Mouse (Mus musculus) intestine, postnatal 0 days (tissue): ENCODE measurements at regions not wholly inside any gene's neighbourhood (a gene's known extent, or its start where the extent isn't known, plus 50 kb on each side); places are given as distances from the start of the nearest gene placed in this dataset.

Experiments used
- ATAC-seq: fragments of 200-750 bp; cut with Nextera tagmentation; 2 replicates; pipeline ENCODE4 v1.8.0; 2017; ENCODE audit warnings: mild to moderate bottlenecking, moderate TSS enrichment, moderate library complexity
- H3K27ac ChIP-seq: fragments of 300-500 bp; sonication (generic); 2 replicates; pipeline ENCODE4 v1.5.1; 2014; ENCODE audit warnings: mild to moderate bottlenecking, low read depth, low read length, moderate library complexity
- H3K27me3 ChIP-seq: fragments of 300-500 bp; sonication (generic); replicated peaks from 2 replicates; pipeline ENCODE4 v1.6.1; 2014; ENCODE audit warnings: low read length, mixed read lengths; ENCODE audit not compliant: control insufficient read depth, insufficient read depth
- H3K36me3 ChIP-seq: fragments of 300-500 bp; sonication (generic); 2 replicates; pipeline ENCODE4 v1.6.1; 2014; ENCODE audit warnings: mild to moderate bottlenecking, moderate library complexity; ENCODE audit not compliant: control insufficient read depth, insufficient read depth
- H3K4me1 ChIP-seq: fragments of 300-500 bp; sonication (generic); replicated peaks from 2 replicates; pipeline ENCODE4 v1.6.1; 2014; ENCODE audit warnings: antibody characterized with exemption, low read length, mixed read lengths; ENCODE audit not compliant: control insufficient read depth, insufficient read depth
- H3K4me2 ChIP-seq: fragments of 300-500 bp; sonication (generic); replicated peaks from 2 replicates; pipeline ENCODE4 v1.6.1; 2014; ENCODE audit warnings: low read depth, mild to moderate bottlenecking, moderate library complexity
- H3K4me3 ChIP-seq: fragments of 300-500 bp; sonication (generic); 2 replicates; pipeline ENCODE4 v1.5.1; 2014; ENCODE audit warnings: low read depth, low read length
- H3K9ac ChIP-seq: fragments of 300-500 bp; sonication (generic); 2 replicates; pipeline ENCODE4 v1.6.1; 2014; ENCODE audit warnings: mild to moderate bottlenecking, low read depth, low read length
- H3K9me3 ChIP-seq: fragments of 300-500 bp; sonication (generic); 2 replicates; pipeline ENCODE4 v1.6.1; 2016; ENCODE audit warnings: mixed run types; ENCODE audit not compliant: control insufficient read depth
- CTCF ChIP-seq: sonication (generic); IDR thresholded peaks from 2 replicates; pipeline ENCODE4 v1.5.1; 2016; ENCODE audit warnings: low read depth, mild to moderate bottlenecking, control low read depth, antibody characterized with exemption, moderate library complexity
- WGBS: fragments of 180-500 bp; shearing (Covaris S2); extraction: QIAGEN DNeasy Blood & Tissue Kit; methylation state at CpG from one replicate; pipeline ENCODE4 v1.1.7; 2014; 5-methylcytosine and 5-hydroxymethylcytosine counted together

GRCm38 (mm10) chr2:118025829-118026735 lies 85.6 kb upstream of the Thbs1 start:
- H3K4me2 ChIP-seq: no peak overlapping the region
- no peak for TF ChIP-seq CTCF
- H3K36me3 ChIP-seq: no peaks in the 10 kb centered on the region
- H3K27ac ChIP-seq: no peak overlapping the region
- no peaks in the 10 kb centered on the region for H3K27me3 ChIP-seq
- no peak for ATAC-seq
- no peaks in the 10 kb centered on the region for H3K9me3 ChIP-seq
- WGBS: 74% methylated on average over 6 of the region's 6 CpGs
- H3K9ac ChIP-seq: no peak overlapping the region
- H3K4me3 ChIP-seq: no peak overlapping the region
- no peaks in the 10 kb centered on the region for H3K4me1 ChIP-seq

- WGBS: 67% methylated on average over 1 of the region's 1 CpGs
- Histone ChIP-seq H3K9me3 (no peaks in the 10 kb centered on the region), H3K9ac (no peak overlapping the region), H3K27me3 (no peaks in the 10 kb centered on the region), H3K36me3 (no peaks in the 10 kb centered on the region), H3K27ac (no peak overlapping the region), H3K4me1 (no peaks in the 10 kb centered on the region), H3K4me3 (no peak overlapping the region), H3K4me2 (no peak overlapping the region)
- no peak for ATAC-seq
- TF ChIP-seq CTCF: no peak
Observed at GRCm38 (mm10) chr2:118028881-118029280, 82.8 kb upstream of the Thbs1 start.

- no peak overlapping the region for H3K27ac ChIP-seq
- TF ChIP-seq CTCF: no peak
- H3K9ac ChIP-seq: no peak overlapping the region
- H3K4me2 ChIP-seq: no peak overlapping the region
- H3K4me1 ChIP-seq: no peaks in the 10 kb centered on the region
- H3K36me3 ChIP-seq: no peaks in the 10 kb centered on the region
- WGBS: 54% methylated on average over 1 of the region's 1 CpGs
- no peak overlapping the region for H3K4me3 ChIP-seq
- no peak for ATAC-seq
- no peaks in the 10 kb centered on the region for H3K9me3 ChIP-seq
- H3K27me3 ChIP-seq: no peaks in the 10 kb centered on the region
Observed at GRCm38 (mm10) chr2:118029470-118030108, 82.1 kb upstream of the Thbs1 start.

- no peaks in the 10 kb centered on the region for H3K36me3 ChIP-seq
- H3K9me3 ChIP-seq: no peaks in the 10 kb centered on the region
- H3K9ac ChIP-seq: no peak overlapping the region
- no peaks in the 10 kb centered on the region for H3K27me3 ChIP-seq
- no peak for ATAC-seq
- no peak overlapping the region for H3K27ac ChIP-seq
- 61% methylated on average over 2 of the region's 2 CpGs for WGBS
- no peak for TF ChIP-seq CTCF
- no peaks in the 10 kb centered on the region for H3K4me1 ChIP-seq
- no peak overlapping the region for H3K4me3 ChIP-seq
- no peak overlapping the region for H3K4me2 ChIP-seq
Observed at GRCm38 (mm10) chr2:118031662-118032061, 80.0 kb upstream of the Thbs1 start.

GRCm38 (mm10) chr2:118033377-118033776 lies 78.3 kb upstream of the Thbs1 start:
- 71% methylated on average over 4 of the region's 4 CpGs for WGBS

GRCm38 (mm10) chr2:118034026-118034425 lies 77.7 kb upstream of the Thbs1 start:
- Histone ChIP-seq H3K4me3 (no peak overlapping the region), H3K36me3 (no peaks in the 10 kb centered on the region), H3K27me3 (no peaks in the 10 kb centered on the region), H3K4me2 (no peak overlapping the region), H3K9me3 (no peaks in the 10 kb centered on the region), H3K27ac (no peak overlapping the region), H3K9ac (no peak overlapping the region), H3K4me1 (no peaks in the 10 kb centered on the region)
- no peak for TF ChIP-seq CTCF
- WGBS: 82% methylated on average over 3 of the region's 3 CpGs
- ATAC-seq: no peak

More at GRCm38 (mm10) chr2:118033377-118033776, 78.3 kb upstream of the Thbs1 start:
- H3K9me3 ChIP-seq: no peaks in the 10 kb centered on the region
- no peak overlapping the region for H3K27ac ChIP-seq
- H3K27me3 ChIP-seq: no peaks in the 10 kb centered on the region
- no peak overlapping the region for H3K4me3 ChIP-seq
- no peak for TF ChIP-seq CTCF
- H3K4me2 ChIP-seq: no peak overlapping the region
- no peaks in the 10 kb centered on the region for H3K4me1 ChIP-seq
- no peaks in the 10 kb centered on the region for H3K36me3 ChIP-seq
- no peak for ATAC-seq
- no peak overlapping the region for H3K9ac ChIP-seq
